Mouse (Mus musculus) hindbrain, embryonic 15.5 days (tissue): ENCODE data around the gene Rpl10. TPM values are rescaled to one million over a fixed set of nuclear protein-coding genes. Genes with fewer than 3 reads are reported as not detected.
A peak's percentile ranks its signal among the peaks of the same experiment; 100 is the strongest.

Experiments used
- ATAC-seq: fragments of 200-750 bp; cut with Nextera tagmentation; 2 replicates; pipeline ENCODE4 v1.8.0; 2017; ENCODE audit warnings: low read depth, moderate number of reproducible peaks, moderate TSS enrichment; ENCODE audit not compliant: low FRiP score
- H3K27ac ChIP-seq: fragments of 300-500 bp; sonication (generic); replicated peaks from 2 replicates; pipeline ENCODE4 v1.5.1; 2015; ENCODE audit warnings: mild to moderate bottlenecking, inconsistent platforms
- H3K27me3 ChIP-seq: fragments of 300-500 bp; sonication (generic); 2 replicates; pipeline ENCODE4 v1.6.1; 2015; ENCODE audit warnings: control low read depth, inconsistent platforms
- H3K36me3 ChIP-seq: fragments of 300-500 bp; sonication (generic); 2 replicates; pipeline ENCODE4 v1.6.1; 2015; ENCODE audit warnings: control low read depth, inconsistent platforms
- H3K4me1 ChIP-seq: fragments of 300-500 bp; sonication (generic); replicated peaks from 2 replicates; pipeline ENCODE4 v1.6.1; 2015; ENCODE audit warnings: control low read depth, inconsistent platforms
- H3K4me2 ChIP-seq: fragments of 300-500 bp; sonication (generic); 2 replicates; pipeline ENCODE4 v1.6.1; 2015; ENCODE audit warnings: moderate library complexity, mild to moderate bottlenecking, inconsistent platforms
- H3K4me3 ChIP-seq: fragments of 300-500 bp; sonication (generic); 2 replicates; pipeline ENCODE4 v1.5.1; 2015; ENCODE audit warnings: mild to moderate bottlenecking, inconsistent platforms
- H3K9ac ChIP-seq: fragments of 300-500 bp; sonication (generic); 2 replicates; pipeline ENCODE4 v1.6.1; 2015; ENCODE audit warnings: inconsistent platforms
- H3K9me3 ChIP-seq: fragments of 300-500 bp; sonication (generic); 2 replicates; pipeline ENCODE4 v1.6.1; 2016; ENCODE audit warnings: control low read depth, inconsistent platforms
- WGBS: fragments of 180-500 bp; shearing (Covaris S2); methylation state at CpG from one replicate; pipeline ENCODE4 v1.1.7; 2015; 5-methylcytosine and 5-hydroxymethylcytosine counted together
- polyA plus RNA-seq: library from polyadenylated mRNA; unstranded; fragments of >200 nt; fragmentation: Nextera tagmentation; extraction: Ambion mirVana; gene quantifications from 2 replicates; pipeline ENCODE4 v1.2.1, GENCODE M21; 2015

Rpl10 gene
- polyA plus RNA-seq = 396 and 404 TPM in 2 replicates

GRCm38 (mm10) chrX:74270062-74270901 lies at the start of gene Rpl10:
Gene Rpl10, plus strand, starts transcription at chrX:74270812.
- ATAC-seq = peak; percentile 96
- 15% methylated on average over 42 of the region's 42 CpGs for WGBS
- Histone ChIP-seq H3K4me1 (peaks cover 8% of the 10 kb centered on the region), H3K4me3 (peak within 1 kb of the TSS; percentile 61), H3K9me3 (no peaks in the 10 kb centered on the region), H3K4me2 (peak within 1 kb of the TSS; percentile 60), H3K27ac (peak within 1 kb of the TSS; percentile 96), H3K27me3 (no peaks in the 10 kb centered on the region), H3K9ac (peak within 1 kb of the TSS; percentile 77), H3K36me3 (peaks cover 2% of the 10 kb centered on the region; the same call in 1 of the 2 replicates)

- H3K27ac ChIP-seq = no peak overlapping the region
- H3K4me1 ChIP-seq = no peaks in the 10 kb centered on the region
- H3K9ac ChIP-seq = no peak overlapping the region
- H3K4me2 ChIP-seq = no peak overlapping the region
- H3K27me3 ChIP-seq = no peaks in the 10 kb centered on the region
- no peak overlapping the region for H3K4me3 ChIP-seq
- no peak for ATAC-seq
- WGBS = 59% methylated on average over 1 of the region's 1 CpGs
- peaks cover 84% of the 10 kb centered on the region for H3K36me3 ChIP-seq
- no peaks in the 10 kb centered on the region for H3K9me3 ChIP-seq
Measured at GRCm38 (mm10) chrX:74230038-74230437, 40.6 kb upstream of the Rpl10 start.

- 94% methylated on average over 5 of the region's 5 CpGs for WGBS
- Histone ChIP-seq H3K36me3 (peaks cover 80% of the 10 kb centered on the region), H3K9ac (no peak overlapping the region)
Measured at GRCm38 (mm10) chrX:74233196-74233595, 37.4 kb upstream of the Rpl10 start.

GRCm38 (mm10) chrX:74240332-74240731 lies 30.3 kb upstream of the Rpl10 start:
- Histone ChIP-seq H3K27me3 (no peaks in the 10 kb centered on the region), H3K4me3 (no peak overlapping the region), H3K36me3 (peaks cover 64% of the 10 kb centered on the region), H3K4me1 (peaks cover 20% of the 10 kb centered on the region), H3K9ac (no peak overlapping the region), H3K4me2 (no peak overlapping the region), H3K9me3 (no peaks in the 10 kb centered on the region), H3K27ac (no peak overlapping the region)
- ATAC-seq = no peak
- WGBS = 91% methylated on average over 4 of the region's 4 CpGs

More at GRCm38 (mm10) chrX:74233196-74233595, 37.4 kb upstream of the Rpl10 start:
- no peaks in the 10 kb centered on the region for H3K27me3 ChIP-seq
- no peak for ATAC-seq
- no peaks in the 10 kb centered on the region for H3K9me3 ChIP-seq
- no peak overlapping the region for H3K4me3 ChIP-seq
- H3K27ac ChIP-seq = no peak overlapping the region
- no peak overlapping the region for H3K4me2 ChIP-seq
- H3K4me1 ChIP-seq = no peaks in the 10 kb centered on the region

GRCm38 (mm10) chrX:74243396-74243795 lies 27.2 kb upstream of the Rpl10 start:
- H3K9me3 ChIP-seq = no peaks in the 10 kb centered on the region
- peak overlapping the region; percentile 67 for H3K4me2 ChIP-seq
- H3K4me3 ChIP-seq = peak overlapping the region; percentile 58
- peak overlapping the region; percentile 70; the same call in 1 of the 2 replicates for H3K9ac ChIP-seq
- H3K4me1 ChIP-seq = peaks cover 20% of the 10 kb centered on the region
- 94% methylated on average over 2 of the region's 2 CpGs for WGBS
- no peak for ATAC-seq
- H3K27ac ChIP-seq = no peak overlapping the region
- H3K36me3 ChIP-seq = peaks cover 43% of the 10 kb centered on the region
- H3K27me3 ChIP-seq = no peaks in the 10 kb centered on the region

GRCm38 (mm10) chrX:74243807-74244206 lies 26.8 kb upstream of the Rpl10 start:
- peak overlapping the region; percentile 70; the same call in 1 of the 2 replicates for H3K9ac ChIP-seq

GRCm38 (mm10) chrX:74244614-74245083 lies 26.0 kb upstream of the Rpl10 start:
- peaks cover 27% of the 10 kb centered on the region for H3K4me1 ChIP-seq
- peaks cover 32% of the 10 kb centered on the region for H3K36me3 ChIP-seq
- H3K27ac ChIP-seq = peak overlapping the region; percentile 87
- H3K9ac ChIP-seq = peak overlapping the region; percentile 70; the same call in 1 of the 2 replicates
- peak overlapping the region; percentile 58 for H3K4me3 ChIP-seq
- no peaks in the 10 kb centered on the region for H3K27me3 ChIP-seq
- H3K4me2 ChIP-seq = peak overlapping the region; percentile 67
- no peaks in the 10 kb centered on the region for H3K9me3 ChIP-seq
- peak; percentile 52 for ATAC-seq
- WGBS = 29% methylated on average over 3 of the region's 3 CpGs

More at GRCm38 (mm10) chrX:74243807-74244206, 26.8 kb upstream of the Rpl10 start:
- no peak for ATAC-seq
- peak overlapping the region; percentile 67 for H3K4me2 ChIP-seq
- WGBS = 74% methylated on average over 3 of the region's 3 CpGs
- H3K4me3 ChIP-seq = peak overlapping the region; percentile 58
- peaks cover 20% of the 10 kb centered on the region for H3K4me1 ChIP-seq
- H3K27ac ChIP-seq = peak overlapping the region; percentile 87; the same call in 1 of the 2 replicates
- H3K36me3 ChIP-seq = peaks cover 40% of the 10 kb centered on the region
- H3K27me3 ChIP-seq = no peaks in the 10 kb centered on the region
- H3K9me3 ChIP-seq = no peaks in the 10 kb centered on the region

GRCm38 (mm10) chrX:74245107-74245506 lies 25.5 kb upstream of the Rpl10 start:
- peak overlapping the region; percentile 67 for H3K4me2 ChIP-seq
- no peak for ATAC-seq

GRCm38 (mm10) chrX:74245687-74246086 lies 24.9 kb upstream of the Rpl10 start:
- Histone ChIP-seq H3K4me3 (peak overlapping the region; percentile 58), H3K4me1 (peaks cover 27% of the 10 kb centered on the region), H3K27me3 (no peaks in the 10 kb centered on the region), H3K36me3 (peaks cover 23% of the 10 kb centered on the region), H3K4me2 (peak overlapping the region; percentile 67), H3K9ac (peak overlapping the region; percentile 70), H3K27ac (peak overlapping the region; percentile 87), H3K9me3 (no peaks in the 10 kb centered on the region)
- peak; percentile 23; the same call in 1 of the 2 replicates for ATAC-seq
- WGBS = 24% methylated on average over 21 of the region's 21 CpGs

More at GRCm38 (mm10) chrX:74245107-74245506, 25.5 kb upstream of the Rpl10 start:
- H3K27me3 ChIP-seq = no peaks in the 10 kb centered on the region
- peaks cover 27% of the 10 kb centered on the region for H3K4me1 ChIP-seq
- 37% methylated on average over 1 of the region's 1 CpGs for WGBS
- H3K36me3 ChIP-seq = peaks cover 29% of the 10 kb centered on the region
- H3K27ac ChIP-seq = peak overlapping the region; percentile 87
- peak overlapping the region; percentile 70 for H3K9ac ChIP-seq
- peak overlapping the region; percentile 58 for H3K4me3 ChIP-seq
- no peaks in the 10 kb centered on the region for H3K9me3 ChIP-seq

GRCm38 (mm10) chrX:74246213-74246681 lies 24.4 kb upstream of the Rpl10 start:
- H3K9me3 ChIP-seq = no peaks in the 10 kb centered on the region
- H3K27ac ChIP-seq = peak overlapping the region; percentile 87
- peak; percentile 90 for ATAC-seq
- H3K4me1 ChIP-seq = peaks cover 27% of the 10 kb centered on the region
- H3K36me3 ChIP-seq = peaks cover 18% of the 10 kb centered on the region
- peak overlapping the region; percentile 70 for H3K9ac ChIP-seq
- no peaks in the 10 kb centered on the region for H3K27me3 ChIP-seq
- peak overlapping the region; percentile 58 for H3K4me3 ChIP-seq
- 23% methylated on average over 29 of the region's 38 CpGs for WGBS
- peak overlapping the region; percentile 67 for H3K4me2 ChIP-seq

GRCm38 (mm10) chrX:74246693-74247092 lies 23.9 kb upstream of the Rpl10 start:
- 24% methylated on average over 13 of the region's 15 CpGs for WGBS
- Histone ChIP-seq H3K9me3 (no peaks in the 10 kb centered on the region), H3K9ac (peak overlapping the region; percentile 29), H3K4me2 (peak overlapping the region; percentile 67), H3K4me1 (peaks cover 27% of the 10 kb centered on the region), H3K4me3 (peak overlapping the region; percentile 58), H3K27ac (peak overlapping the region; percentile 76), H3K36me3 (peaks cover 13% of the 10 kb centered on the region), H3K27me3 (no peaks in the 10 kb centered on the region)
- ATAC-seq = peak; percentile 23

GRCm38 (mm10) chrX:74248651-74249050 lies 22.0 kb upstream of the Rpl10 start:
- no peak overlapping the region for H3K27ac ChIP-seq
- 32% methylated on average over 3 of the region's 3 CpGs for WGBS

More at GRCm38 (mm10) chrX:74248651-74249050, 22.0 kb upstream of the Rpl10 start:
- Histone ChIP-seq H3K4me2 (peak overlapping the region; percentile 67), H3K27me3 (no peaks in the 10 kb centered on the region), H3K4me3 (no peak overlapping the region), H3K36me3 (no peaks in the 10 kb centered on the region), H3K4me1 (peaks cover 12% of the 10 kb centered on the region), H3K9ac (no peak overlapping the region), H3K9me3 (no peaks in the 10 kb centered on the region)
- ATAC-seq = no peak
